ENCODE assay signal across 9 mouse cellular contexts in the genomic region with DNA sequence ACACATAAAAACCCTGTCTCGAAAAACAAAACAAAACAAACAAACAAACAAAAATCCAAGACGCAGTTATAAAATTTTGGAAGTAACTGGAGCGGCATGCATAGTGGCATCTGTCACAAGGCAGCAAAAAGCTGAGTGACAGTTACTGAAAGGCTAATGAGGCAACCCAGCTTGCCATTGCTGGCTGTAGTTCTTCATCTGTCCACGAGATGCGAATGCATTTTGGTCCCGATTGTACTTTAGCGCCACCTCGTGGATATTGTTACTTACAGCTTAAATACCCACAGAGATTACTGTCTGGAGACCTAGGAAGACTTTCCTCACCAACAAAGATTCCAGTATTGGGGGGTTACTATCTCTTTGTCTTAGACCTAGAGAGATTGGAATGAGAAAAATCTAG. TPM values are rescaled to one million over a fixed set of nuclear protein-coding genes. Genes with fewer than 3 reads are reported as not detected.
DNase-seq lines count a peak whose midpoint lies in the region; ATAC-seq and TF ChIP-seq lines count a peak whose summit lies in the region.
"Had no signal": no experiment of that assay in that cellular context is flagged by ENCODE, and none has a peak within 500 bp of the region (broad histone marks: within the 10 kb centered on the region; RNA-seq: fewer than 3 reads in every experiment).

No protein-coding gene starts in this region.

- ATAC-seq in cerebellum, adult (ENCODE audit: insufficient number of reproducible peaks, low FRiP score, low TSS enrichment) = peak; percentile 68
- peak; percentile 18 for ATAC-seq in forebrain, embryonic 16.5 days
- ATAC-seq in liver, embryonic 14.5 days (ENCODE audit: insufficient read depth) = no peak

- no peaks in the 10 kb centered on the region for H3K9me3 ChIP-seq in forebrain, embryonic 16.5 days (ENCODE audit: control insufficient read depth, low read length)
- no peaks in the 10 kb centered on the region for H3K9me3 ChIP-seq in liver, embryonic 14.5 days (ENCODE audit: control insufficient read depth, low read length)
- H3K9me3 ChIP-seq: hindbrain, embryonic 15.5 days had no signal

- 12% methylated on average over 8 of the region's 8 CpGs for WGBS in forebrain, embryonic 16.5 days
- WGBS in liver, embryonic 14.5 days (ENCODE audit: insufficient replicate concordance) = 11% methylated on average over 8 of the region's 8 CpGs

- H3K27ac ChIP-seq in forebrain, embryonic 16.5 days (ENCODE audit: low read length) = no peak overlapping the region
- no peak overlapping the region for H3K27ac ChIP-seq in liver, embryonic 14.5 days
- H3K27ac ChIP-seq: hindbrain, embryonic 15.5 days had no signal

- peak; percentile 98 for TF ChIP-seq CTCF in liver, embryonic 14.5 days (IDR thresholded peaks at IDR 0.05; ENCODE audit: low read depth)

- H3K36me3 ChIP-seq in forebrain, embryonic 16.5 days (ENCODE audit: control insufficient read depth, insufficient read depth) = no peaks in the 10 kb centered on the region
- H3K36me3 ChIP-seq in liver, embryonic 14.5 days (replicated peaks; ENCODE audit: control insufficient read depth, insufficient read depth, low read depth) = no peaks in the 10 kb centered on the region
- H3K36me3 ChIP-seq: hindbrain, embryonic 15.5 days had no signal

- no peak overlapping the region for H3K4me3 ChIP-seq in forebrain, embryonic 16.5 days (replicated peaks; ENCODE audit: low read length)
- H3K4me3 ChIP-seq in liver, embryonic 14.5 days (ENCODE audit: insufficient read depth in 1 of 2, low read depth in 2 of 2, low read length in 2 of 2) = no peak overlapping the region
- H3K4me3 ChIP-seq: hindbrain, embryonic 15.5 days had no signal

- TF ChIP-seq EP300 in liver, embryonic 14.5 days (IDR thresholded peaks at IDR 0.05; ENCODE audit: low read depth) = no peak

- H3K4me1 ChIP-seq in forebrain, embryonic 16.5 days (replicated peaks; ENCODE audit: control insufficient read depth, insufficient read depth, low read length) = peaks cover 10% of the 10 kb centered on the region
- peaks cover 2 to 5% of the 10 kb centered on the region in 2 experiments; a peak in 2 of 4 replicates for H3K4me1 ChIP-seq in liver, embryonic 14.5 days (replicated peaks; ENCODE audit: control insufficient read depth in 2 of 2, insufficient read depth in 2 of 2, low read length in 1 of 2)

- H3K4me2 ChIP-seq in forebrain, embryonic 16.5 days (ENCODE audit: low read length) = no peak overlapping the region
- H3K4me2 ChIP-seq in liver, embryonic 14.5 days (ENCODE audit: low read depth) = no peak overlapping the region
- H3K4me2 ChIP-seq: hindbrain, embryonic 15.5 days had no signal

- H3K9ac ChIP-seq in forebrain, embryonic 16.5 days (replicated peaks; ENCODE audit: low read depth, low read length) = no peak overlapping the region
- H3K9ac ChIP-seq in liver, embryonic 14.5 days (replicated peaks) = no peak overlapping the region
- H3K9ac ChIP-seq: hindbrain, embryonic 15.5 days had no signal

- DNase-seq in 416B (ENCODE audit: low read depth) (peak; percentile 96), ES-CJ7 (ENCODE audit: low read depth, low spot score) (peak; percentile 97)
- peak; percentile 91 for DNase-seq in kidney, adult 9 months
- peak; percentile 86 to 88 (median 86) for DNase-seq in liver, embryonic 14.5 days (ENCODE audit: low read depth in 3 of 3, low spot score in 3 of 3)
- DNase-seq in ovary, postnatal 36 days (ENCODE audit: low spot score) = peak; percentile 19
- DNase-seq in urinary bladder, postnatal 36 days (ENCODE audit: low spot score in 2 of 2) = peak; percentile 33 to 57

- no peaks in the 10 kb centered on the region for H3K27me3 ChIP-seq in forebrain, embryonic 16.5 days (replicated peaks; ENCODE audit: control insufficient read depth, insufficient read depth, low read length)
- no peaks in the 10 kb centered on the region for H3K27me3 ChIP-seq in liver, embryonic 14.5 days (ENCODE audit: control insufficient read depth, insufficient read depth, low read length)
- H3K27me3 ChIP-seq: hindbrain, embryonic 15.5 days had no signal

RNA-seq across cellular contexts. Expression of a gene that starts 1.2 kb away (rescaled TPM):
- polyA plus RNA-seq in forebrain, embryonic 16.5 days (2015; fragmentation: Nextera tagmentation; extraction: Ambion mirVana) = 69.1 and 69.7 TPM in 2 replicates
- 9.7 and 10.9 TPM in 2 replicates for polyA plus RNA-seq in liver, embryonic 14.5 days (2012; rRNA removed)
- 22.1 and 26.1 TPM in 2 replicates for polyA plus RNA-seq in liver, embryonic 14.5 days (2014; fragmentation: Nextera tagmentation; extraction: Ambion mirVana)

RNA-seq across cellular contexts. Expression of a gene that starts 26.2 kb away (rescaled TPM):
- polyA plus RNA-seq in forebrain, embryonic 16.5 days (2015; fragmentation: Nextera tagmentation; extraction: Ambion mirVana) = 6.4 and 7.2 TPM in 2 replicates
- 1.5 and 1.9 TPM in 2 replicates for polyA plus RNA-seq in liver, embryonic 14.5 days (2012; rRNA removed)
- polyA plus RNA-seq in liver, embryonic 14.5 days (2014; fragmentation: Nextera tagmentation; extraction: Ambion mirVana) = 0.88 and 1.4 TPM in 2 replicates

RNA-seq across cellular contexts. Expression of a gene that starts 45.4 kb away (rescaled TPM):
- 0.63 and 0.73 TPM in 2 replicates for polyA plus RNA-seq in forebrain, embryonic 16.5 days (2015; fragmentation: Nextera tagmentation; extraction: Ambion mirVana)
- 0.02 TPM in 1 of 2 replicates, not detected in the other for polyA plus RNA-seq in liver, embryonic 14.5 days (2012; rRNA removed)
- polyA plus RNA-seq in liver, embryonic 14.5 days (2014; fragmentation: Nextera tagmentation; extraction: Ambion mirVana) = not detected in 2 replicates

Comparison
In these comparisons a context has a peak if more than half of its experiments do, and no peak if none do; other contexts are left out.
1. DNase-seq: peak in every context shown above with its lines; median percentile 97 in ES-CJ7; 96 in 416B; 91 in kidney, adult 9 months; 86 in liver, embryonic 14.5 days; 45 in urinary bladder, postnatal 36 days; 19 in ovary, postnatal 36 days.